In genomic region chr11:89100403-89100802, GRCm38 (mm10) we compare ENCODE assay signal across 8 mouse cellular contexts. TPM values are rescaled to one million over a fixed set of nuclear protein-coding genes. Genes with fewer than 3 reads are reported as not detected.
A peak's percentile ranks its signal among the peaks of the same experiment; 100 is the strongest.
DNase-seq lines count a peak whose midpoint lies in the region; ATAC-seq lines count a peak whose summit lies in the region.

No protein-coding gene starts in this region.

- no peak overlapping the region for H3K27ac ChIP-seq in embryonic facial prominence, embryonic 11.5 days (replicated peaks; ENCODE audit: low read depth, low read length)
- no peak overlapping the region for H3K27ac ChIP-seq in midbrain, embryonic 11.5 days (ENCODE audit: low read depth, low read length)

- H3K9ac ChIP-seq in embryonic facial prominence, embryonic 11.5 days (replicated peaks; ENCODE audit: low read length), result no peak overlapping the region
- no peak overlapping the region for H3K9ac ChIP-seq in midbrain, embryonic 11.5 days (ENCODE audit: low read length)

- no peaks in the 10 kb centered on the region for H3K36me3 ChIP-seq in embryonic facial prominence, embryonic 11.5 days (replicated peaks; ENCODE audit: control insufficient read depth, insufficient read depth, low read depth, low read length)
- H3K36me3 ChIP-seq in midbrain, embryonic 11.5 days (ENCODE audit: control insufficient read depth, insufficient read depth, low read length), result no peaks in the 10 kb centered on the region

- peak; percentile 93 for DNase-seq in adrenal gland, postnatal 14 days
- peak; percentile 85 for DNase-seq in embryonic facial prominence, embryonic 11.5 days (ENCODE audit: low spot score)
- DNase-seq in heart, adult 11 months, result peak; percentile 98
- DNase-seq in kidney, adult 11 months, result peak; percentile 82
- DNase-seq in left cerebral cortex, postnatal 4 days, result peak; percentile 82
- peak; percentile 97 for DNase-seq in midbrain, embryonic 11.5 days (ENCODE audit: low spot score, missing footprints)
- DNase-seq in right cerebral cortex, postnatal 4 days, result peak; percentile 82
- peak; percentile 69 for DNase-seq in yolk sac, embryonic 10.5 days (ENCODE audit: low spot score)

- peak; percentile 82 for ATAC-seq in embryonic facial prominence, embryonic 11.5 days (replicated peaks; ENCODE audit: insufficient number of reproducible peaks, low FRiP score, low TSS enrichment, low read depth)
- peak; percentile 83 for ATAC-seq in midbrain, embryonic 11.5 days (ENCODE audit: low FRiP score)

- H3K4me2 ChIP-seq in embryonic facial prominence, embryonic 11.5 days (ENCODE audit: low read depth, low read length), result no peak overlapping the region
- peak overlapping the region; percentile 22; the same call in 1 of the 2 replicates for H3K4me2 ChIP-seq in midbrain, embryonic 11.5 days

- no peaks in the 10 kb centered on the region for H3K4me1 ChIP-seq in embryonic facial prominence, embryonic 11.5 days (ENCODE audit: control insufficient read depth, insufficient read depth, low read length)
- peaks cover 4% of the 10 kb centered on the region; the same call in 1 of the 2 replicates for H3K4me1 ChIP-seq in midbrain, embryonic 11.5 days (ENCODE audit: control insufficient read depth, insufficient read depth, low read length)

- H3K9me3 ChIP-seq in embryonic facial prominence, embryonic 11.5 days (replicated peaks; ENCODE audit: control insufficient read depth, low read length), result no peaks in the 10 kb centered on the region
- no peaks in the 10 kb centered on the region for H3K9me3 ChIP-seq in midbrain, embryonic 11.5 days (ENCODE audit: control insufficient read depth, low read length)

- H3K4me3 ChIP-seq in embryonic facial prominence, embryonic 11.5 days (ENCODE audit: low read depth, low read length), result no peak overlapping the region
- no peak overlapping the region for H3K4me3 ChIP-seq in midbrain, embryonic 11.5 days (ENCODE audit: low read depth, low read length)

- no peaks in the 10 kb centered on the region for H3K27me3 ChIP-seq in embryonic facial prominence, embryonic 11.5 days (ENCODE audit: control insufficient read depth, insufficient read depth, low read length)
- no peaks in the 10 kb centered on the region for H3K27me3 ChIP-seq in midbrain, embryonic 11.5 days (ENCODE audit: control insufficient read depth, insufficient read depth, low read length)

- WGBS in embryonic facial prominence, embryonic 11.5 days, result 4% methylated on average over 9 of the region's 9 CpGs
- 2% methylated on average over 9 of the region's 9 CpGs for WGBS in midbrain, embryonic 11.5 days

- intact Hi-C loops in left cerebral cortex, postnatal 4 days (cut with DNase I), result loop anchor here (5.0 to 10.0 kb wide), 2 partner anchors 202 to 484 kb away; partner anchors contain the start of gene Nog

RNA-seq across cellular contexts. Expression of gene Gm525, which starts 26.8 kb away (rescaled TPM):
- total RNA-seq in adrenal gland, postnatal 14 days (2021), result not detected in 2 replicates
- polyA plus RNA-seq in embryonic facial prominence, embryonic 11.5 days (2014; fragmentation: Nextera tagmentation; extraction: Ambion mirVana), result not detected in 2 replicates
- total RNA-seq in left cerebral cortex, postnatal 4 days (2021), result not detected
- polyA plus RNA-seq in midbrain, embryonic 11.5 days (2014; fragmentation: Nextera tagmentation; extraction: Ambion mirVana), result not detected in 2 replicates

RNA-seq across cellular contexts. Expression of gene Dgke, which starts 33.8 kb away (rescaled TPM):
- total RNA-seq in adrenal gland, postnatal 14 days (2021), result 12.8 and 15.0 TPM in 2 replicates
- 3.3 and 3.7 TPM in 2 replicates for polyA plus RNA-seq in embryonic facial prominence, embryonic 11.5 days (2014; fragmentation: Nextera tagmentation; extraction: Ambion mirVana)
- total RNA-seq in left cerebral cortex, postnatal 4 days (2021), result 10 to 100 TPM; 31.6 to 33.7 TPM
- 4.1 and 4.6 TPM in 2 replicates for polyA plus RNA-seq in midbrain, embryonic 11.5 days (2014; fragmentation: Nextera tagmentation; extraction: Ambion mirVana)
